Mouse (Mus musculus) myocyte (in vitro differentiated cells): ENCODE results near the gene Esrrg. TPM values are rescaled to one million over a fixed set of nuclear protein-coding genes. Genes with fewer than 3 reads are reported as not detected.
A peak's percentile ranks its signal among the peaks of the same experiment; 100 is the strongest.

Source experiments
- H3K27me3 ChIP-seq: one replicate; pipeline ENCODE4 v1.6.1; 2011; ENCODE audit not compliant: control insufficient read depth, insufficient read depth, insufficient read length
- H3K36me3 ChIP-seq: one replicate; pipeline ENCODE4 v1.6.1; 2011; ENCODE audit not compliant: control insufficient read depth, insufficient read depth
- H3K4me2 ChIP-seq: one replicate; pipeline ENCODE4 v1.6.1; 2011; ENCODE audit warnings: low read depth, control low read depth
- H3K4me3 ChIP-seq: one replicate; pipeline ENCODE4 v1.5.1; 2011; ENCODE audit warnings: mild to moderate bottlenecking, control low read depth, moderate library complexity
- H3K79me2 ChIP-seq: one replicate; pipeline ENCODE4 v1.6.1; 2011; ENCODE audit not compliant: control insufficient read depth, insufficient read depth
- H3ac ChIP-seq: one replicate; pipeline ENCODE4 v1.6.1; 2011; ENCODE audit not compliant: control insufficient read depth, insufficient read length
- CEBPB ChIP-seq: IDR thresholded peaks from 2 replicates; pipeline ENCODE4 v1.6.1; 2011; ENCODE audit warnings: mild to moderate bottlenecking, moderate library complexity; ENCODE audit not compliant: poor library complexity, insufficient read depth, severe bottlenecking
- E2F4 ChIP-seq: IDR thresholded peaks from one replicate; pipeline ENCODE4 v1.6.1; 2011; ENCODE audit warnings: mild to moderate bottlenecking, control low read depth, moderate library complexity; ENCODE audit not compliant: insufficient read depth
- MAX ChIP-seq: IDR thresholded peaks from one replicate; pipeline ENCODE4 v1.6.1; 2011; ENCODE audit warnings: low read depth, mild to moderate bottlenecking, control low read depth
- MYOD1 ChIP-seq, 3 experiments: IDR thresholded peaks; one replicate each; pipeline ENCODE4 v1.6.1; 2011; ENCODE audit warnings: control low read depth in 2 of 3, low read depth in 2 of 3, mild to moderate bottlenecking in 2 of 3, moderate library complexity in 1 of 3; ENCODE audit not compliant: insufficient read length in 2 of 3, control insufficient read depth in 1 of 3
- MYOG ChIP-seq, 3 experiments: IDR thresholded peaks; one replicate each; pipeline ENCODE4 v1.6.1; 2011; ENCODE audit warnings: control low read depth in 2 of 3, low read depth in 2 of 3, mild to moderate bottlenecking in 2 of 3; ENCODE audit not compliant: insufficient read length in 2 of 3, control insufficient read depth in 1 of 3, insufficient read depth in 1 of 3
- POLR2A ChIP-seq: IDR thresholded peaks from one replicate; pipeline ENCODE4 v1.6.1; 2011; ENCODE audit warnings: low read depth, mild to moderate bottlenecking, control low read depth, moderate library complexity; ENCODE audit not compliant: insufficient read length
- POLR2AphosphoS2 ChIP-seq: IDR thresholded peaks from one replicate; pipeline ENCODE4 v1.6.1; 2011; ENCODE audit warnings: low read depth, control low read depth; ENCODE audit not compliant: insufficient read length
- REST ChIP-seq: IDR thresholded peaks from one replicate; pipeline ENCODE4 v1.6.1; 2011; ENCODE audit warnings: mild to moderate bottlenecking, control low read depth, moderate library complexity; ENCODE audit not compliant: insufficient read depth, insufficient read length
- SRF ChIP-seq: IDR thresholded peaks from one replicate; pipeline ENCODE4 v1.6.1; 2011; ENCODE audit warnings: low read depth; ENCODE audit not compliant: control insufficient read depth, insufficient read length
- TCF12 ChIP-seq: IDR thresholded peaks from one replicate; pipeline ENCODE4 v1.6.1; 2011; ENCODE audit warnings: mild to moderate bottlenecking, control low read depth; ENCODE audit not compliant: poor library complexity, insufficient read depth, severe bottlenecking
- TCF3 ChIP-seq: IDR thresholded peaks from one replicate; pipeline ENCODE4 v1.6.1; 2011; ENCODE audit warnings: low read depth, control low read depth; ENCODE audit not compliant: insufficient read length
- USF1 ChIP-seq: IDR thresholded peaks from one replicate; pipeline ENCODE4 v1.6.1; 2011; ENCODE audit warnings: low read depth, mild to moderate bottlenecking, control low read depth, moderate library complexity
- polyA plus RNA-seq: library from polyadenylated mRNA; unstranded; fragments of >200 nt; fragmentation: generic; extraction: Trizol; gene quantifications from one replicate; pipeline ENCODE4 v1.2.1, GENCODE M21; 2012; ENCODE audit warnings: missing spikeins

The Esrrg gene
- polyA plus RNA-seq, 1 experiment: 0.20 TPM

DNA sequence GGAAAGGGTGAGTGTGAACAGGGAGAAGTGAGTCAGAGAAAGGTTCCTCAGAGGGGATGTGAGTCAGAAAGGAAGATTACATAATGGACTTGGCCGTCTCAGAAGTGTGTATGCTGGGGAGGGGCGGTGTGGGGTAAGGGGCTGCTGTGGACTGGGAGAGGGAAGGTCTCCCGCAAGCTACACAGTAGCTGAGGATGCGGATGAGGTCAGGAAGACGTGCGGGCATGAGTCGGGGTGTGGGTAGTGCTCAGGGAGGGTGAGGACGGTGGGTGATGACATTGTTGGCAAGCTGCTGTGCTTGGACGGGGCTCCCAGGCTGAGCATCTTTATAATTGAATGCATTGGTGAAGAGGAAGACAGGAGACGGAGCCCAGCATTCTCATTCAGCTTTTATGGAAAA, 192.2 kb downstream of the Esrrg start:
- TF ChIP-seq CEBPB: peak; percentile 28; the same call in 1 of the 2 replicates
- no peak for TF ChIP-seq POLR2AphosphoS2

DNA sequence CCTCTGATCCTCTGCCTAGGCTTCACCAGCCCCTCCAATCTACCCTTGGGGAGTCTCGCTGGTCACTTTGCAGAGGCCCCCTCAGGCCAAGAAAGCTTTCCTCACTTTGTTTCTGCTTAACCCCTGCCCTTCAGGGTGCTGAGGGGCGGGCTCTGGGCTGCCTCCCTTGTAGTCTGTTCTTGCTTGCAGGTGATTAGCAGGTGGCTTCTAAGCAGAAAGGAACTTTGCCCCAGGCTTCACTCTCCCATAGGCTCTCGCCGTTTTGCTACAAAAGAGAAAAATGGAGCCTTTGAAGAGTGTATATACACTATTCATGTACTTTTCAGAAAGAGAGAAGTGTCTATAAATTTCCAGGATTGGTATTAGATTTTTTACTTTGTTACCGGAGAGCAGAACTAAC, 195.0 kb downstream of the Esrrg start:
- Histone ChIP-seq H3K4me3 (no peak overlapping the region), H3K79me2 (no peaks in the 10 kb centered on the region), H3K4me2 (no peak overlapping the region), H3ac (no peak overlapping the region), H3K36me3 (no peaks in the 10 kb centered on the region), H3K27me3 (no peaks in the 10 kb centered on the region)
- TF ChIP-seq MYOG (IDR thresholded peaks at IDR 0.05; ENCODE audit: control insufficient read depth in 1 of 3, insufficient read depth in 1 of 3, insufficient read length in 2 of 3, low read depth in 2 of 3) (no peak), CEBPB (no peak), POLR2A (no peak), POLR2AphosphoS2 (no peak), SRF (no peak), E2F4 (no peak), MAX (no peak), TCF12 (no peak), USF1 (no peak), TCF3 (no peak), MYOD1 (IDR thresholded peaks at IDR 0.05; ENCODE audit: control insufficient read depth in 1 of 3, insufficient read length in 2 of 3, low read depth in 2 of 3) (no peak), REST (no peak)

More for the DNA sequence above, 192.2 kb downstream of the Esrrg start:
- Histone ChIP-seq H3K79me2 (no peaks in the 10 kb centered on the region), H3K36me3 (no peaks in the 10 kb centered on the region), H3K27me3 (no peaks in the 10 kb centered on the region), H3K4me3 (no peak overlapping the region), H3K4me2 (no peak overlapping the region), H3ac (no peak overlapping the region)

DNA sequence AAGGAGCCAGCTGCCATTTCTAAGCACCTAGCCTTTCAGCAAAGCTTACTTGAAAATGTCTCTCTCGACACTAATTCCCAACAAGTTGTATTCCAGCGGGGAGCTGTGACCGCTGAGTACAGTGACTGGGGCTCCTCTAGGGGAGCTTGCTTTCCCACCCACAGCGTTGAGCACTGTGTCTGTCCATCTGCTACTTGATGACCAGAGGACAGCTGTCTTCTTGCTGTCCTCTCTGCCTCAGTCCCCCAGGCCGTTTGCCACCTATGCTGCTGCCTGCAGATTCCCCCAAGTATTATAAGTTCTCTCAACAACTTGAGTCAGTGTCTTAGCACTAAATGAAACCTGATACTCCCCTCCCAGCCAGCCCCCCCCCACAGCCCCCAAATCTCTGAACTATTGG, 195.4 kb downstream of the Esrrg start:
- Histone ChIP-seq H3K27me3 (no peaks in the 10 kb centered on the region), H3ac (no peak overlapping the region), H3K79me2 (no peaks in the 10 kb centered on the region), H3K4me2 (no peak overlapping the region), H3K4me3 (no peak overlapping the region), H3K36me3 (no peaks in the 10 kb centered on the region)
- TF ChIP-seq MYOD1 (IDR thresholded peaks at IDR 0.05; ENCODE audit: control insufficient read depth in 1 of 3, insufficient read length in 2 of 3, low read depth in 2 of 3) (peak in 2 of 3 experiments; percentile 60 to 82), POLR2A (no peak), MYOG (IDR thresholded peaks at IDR 0.05; ENCODE audit: control insufficient read depth in 1 of 3, insufficient read depth in 1 of 3, insufficient read length in 2 of 3, low read depth in 2 of 3) (peak in 1 of 3 experiments; percentile 19)

DNA sequence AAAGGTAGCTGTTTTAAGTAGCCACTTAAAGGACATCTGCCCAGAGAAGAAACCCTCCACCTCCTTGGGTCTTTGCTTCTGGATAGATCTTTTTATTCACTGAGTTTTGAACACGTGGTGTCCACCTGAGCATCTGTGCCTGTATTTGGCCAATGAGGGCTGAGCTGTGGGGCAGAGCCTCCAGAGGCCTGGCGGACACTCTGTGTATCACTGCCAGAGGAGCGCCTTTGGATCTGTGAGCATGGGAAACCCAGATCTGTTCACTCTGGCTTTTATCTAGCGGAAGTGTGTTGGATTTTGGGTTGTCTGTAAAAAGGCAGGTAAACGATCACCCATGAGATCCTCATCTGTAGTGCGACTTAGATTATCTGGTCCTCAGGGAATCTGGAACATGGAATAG, 196.4 kb downstream of the Esrrg start:
- Histone ChIP-seq H3K4me3 (no peak overlapping the region), H3K4me2 (no peak overlapping the region), H3K79me2 (no peaks in the 10 kb centered on the region), H3ac (no peak overlapping the region), H3K27me3 (no peaks in the 10 kb centered on the region), H3K36me3 (no peaks in the 10 kb centered on the region)
- TF ChIP-seq SRF (no peak), TCF12 (no peak), USF1 (no peak), TCF3 (no peak), POLR2AphosphoS2 (no peak), POLR2A (no peak), E2F4 (no peak), MAX (no peak), REST (no peak), MYOG (IDR thresholded peaks at IDR 0.05; ENCODE audit: control insufficient read depth in 1 of 3, insufficient read depth in 1 of 3, insufficient read length in 2 of 3, low read depth in 2 of 3) (no peak), MYOD1 (IDR thresholded peaks at IDR 0.05; ENCODE audit: control insufficient read depth in 1 of 3, insufficient read length in 2 of 3, low read depth in 2 of 3) (no peak), CEBPB (no peak)

DNA sequence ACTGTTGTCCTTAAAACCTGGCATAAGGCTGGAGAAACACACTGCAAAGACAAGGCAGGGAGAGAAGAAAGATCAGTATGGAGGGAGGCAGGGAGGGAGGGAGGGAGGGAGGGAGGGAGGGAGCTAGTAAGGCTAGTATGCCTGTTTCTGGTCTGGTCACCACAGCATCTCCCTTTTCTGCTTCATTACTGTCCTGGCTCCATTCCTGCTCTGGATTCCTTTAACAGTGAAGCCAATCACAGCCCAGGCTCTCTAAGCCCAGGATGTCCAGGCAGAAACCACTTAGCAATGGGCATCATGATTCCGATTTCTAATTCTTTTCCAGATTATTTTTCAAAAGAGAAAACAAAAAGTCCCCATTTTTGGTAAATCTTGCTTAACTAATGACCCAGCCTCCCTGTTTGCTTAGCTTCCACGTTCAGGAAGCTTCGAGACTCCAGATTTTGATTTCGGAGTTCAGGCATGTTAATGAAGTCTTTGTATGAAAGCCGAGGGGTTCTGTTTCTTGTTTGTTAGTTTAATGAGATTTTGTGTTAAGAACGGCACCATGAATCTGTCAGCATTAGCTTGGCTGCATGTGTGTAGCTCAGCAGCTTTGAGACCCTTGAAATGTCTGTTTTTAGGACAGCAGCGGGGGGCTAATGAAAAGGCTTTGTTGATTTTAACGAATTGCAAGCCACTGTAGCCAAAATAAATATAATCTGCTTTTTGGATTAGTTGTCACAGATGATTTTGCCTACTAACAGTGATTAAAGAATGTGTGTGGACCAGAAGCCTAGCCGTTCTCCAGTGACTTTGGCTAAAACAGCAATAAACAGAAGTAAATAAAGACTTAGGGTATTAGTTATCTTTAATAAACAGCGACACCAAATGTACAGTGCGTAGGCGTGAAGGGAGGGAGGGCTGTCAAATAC, 199.1 kb downstream of the Esrrg start:
- H3ac ChIP-seq: no peak overlapping the region
- no peaks in the 10 kb centered on the region for H3K36me3 ChIP-seq
- no peaks in the 10 kb centered on the region for H3K27me3 ChIP-seq
- no peak overlapping the region for H3K4me3 ChIP-seq
- TF ChIP-seq TCF12: no peak
- no peak for TF ChIP-seq MAX
- no peak for TF ChIP-seq REST
- no peak for TF ChIP-seq POLR2A
- no peak for TF ChIP-seq E2F4
- no peak for TF ChIP-seq POLR2AphosphoS2
- no peak for TF ChIP-seq USF1
- no peak for TF ChIP-seq TCF3
- no peak for TF ChIP-seq CEBPB
- TF ChIP-seq MYOD1 (IDR thresholded peaks at IDR 0.05; ENCODE audit: control insufficient read depth in 1 of 3, insufficient read length in 2 of 3, low read depth in 2 of 3): no peak
- TF ChIP-seq SRF: no peak
- no peak for TF ChIP-seq MYOG (IDR thresholded peaks at IDR 0.05; ENCODE audit: control insufficient read depth in 1 of 3, insufficient read depth in 1 of 3, insufficient read length in 2 of 3, low read depth in 2 of 3)
- H3K79me2 ChIP-seq: no peaks in the 10 kb centered on the region
- no peak overlapping the region for H3K4me2 ChIP-seq
